Mouse (Mus musculus) spleen, postnatal 14 days (tissue): ENCODE results near the gene Kifc5b.
"Not testable (repeated sequence)": the region's sequence is repeated elsewhere in the genome, so short reads cannot be mapped to it uniquely, and the experiment has no call there.

Experiments used
- DNase-seq, 2 experiments: peaks; one replicate each; pipeline ENCODE4 v3.0.0; 2021 to 2022; ENCODE audit warnings: low spot score in 2 of 2

The Kifc5b gene

DNA sequence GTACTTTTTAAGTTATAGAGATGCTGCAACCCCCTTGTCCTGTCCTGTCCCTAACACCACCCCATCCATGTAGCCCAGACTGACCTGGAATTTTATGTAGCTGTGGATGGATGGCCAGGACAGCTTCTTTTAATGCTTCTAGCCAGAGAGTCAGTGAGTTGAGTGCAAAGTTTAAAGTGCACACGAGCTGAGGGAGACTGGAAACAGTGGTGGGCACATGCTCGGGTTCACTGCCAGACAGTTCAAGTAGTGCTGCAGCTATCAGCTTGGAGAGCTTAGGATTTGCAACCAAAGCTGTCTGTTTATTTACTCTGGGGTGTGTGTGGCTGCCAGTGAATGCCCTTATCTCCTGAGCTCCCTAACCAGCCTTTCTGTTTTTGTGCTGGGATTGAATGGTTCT lies 2.6 kb downstream of the Kifc5b start:
- not testable (repeated sequence) for DNase-seq

DNA sequence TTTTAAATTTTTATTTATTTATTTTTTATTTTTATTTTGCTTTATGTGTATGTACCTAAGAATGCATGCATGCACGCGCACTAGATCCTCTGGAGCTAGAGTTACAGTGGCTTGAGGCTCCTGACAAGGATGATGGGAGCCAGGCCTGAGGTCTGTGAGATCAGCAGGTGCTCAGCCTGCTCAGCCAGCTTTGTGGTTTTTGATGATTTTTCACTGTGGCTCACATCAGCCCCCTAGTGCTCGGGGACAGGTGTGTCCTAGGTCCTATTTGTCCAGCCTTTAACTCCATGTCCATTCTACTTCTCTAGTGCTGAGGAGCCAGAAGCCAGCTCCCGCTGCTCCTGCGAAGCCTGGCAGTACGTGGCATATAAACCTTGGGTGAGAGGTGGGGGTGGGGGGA lies 5.5 kb downstream of the Kifc5b start:
- not testable (repeated sequence) for DNase-seq

DNA sequence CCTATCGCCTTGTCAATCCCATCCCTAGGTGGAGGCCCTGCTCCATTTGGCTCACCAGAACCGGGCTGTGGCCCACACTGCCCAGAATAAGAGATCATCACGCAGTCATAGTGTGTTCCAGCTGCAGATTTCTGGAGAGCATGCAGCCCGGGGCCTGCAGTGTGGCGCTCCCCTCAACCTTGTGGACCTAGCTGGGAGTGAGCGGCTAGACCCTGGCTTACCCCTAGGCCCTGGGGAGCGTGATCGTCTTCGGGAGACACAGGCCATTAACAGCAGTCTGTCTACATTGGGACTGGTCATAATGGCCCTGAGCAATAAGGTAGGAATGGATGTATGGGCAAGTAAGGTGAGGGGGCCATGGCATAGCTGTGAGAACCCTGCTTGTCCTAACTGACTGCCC lies 8.5 kb downstream of the Kifc5b start:
- not testable (repeated sequence) for DNase-seq

DNA sequence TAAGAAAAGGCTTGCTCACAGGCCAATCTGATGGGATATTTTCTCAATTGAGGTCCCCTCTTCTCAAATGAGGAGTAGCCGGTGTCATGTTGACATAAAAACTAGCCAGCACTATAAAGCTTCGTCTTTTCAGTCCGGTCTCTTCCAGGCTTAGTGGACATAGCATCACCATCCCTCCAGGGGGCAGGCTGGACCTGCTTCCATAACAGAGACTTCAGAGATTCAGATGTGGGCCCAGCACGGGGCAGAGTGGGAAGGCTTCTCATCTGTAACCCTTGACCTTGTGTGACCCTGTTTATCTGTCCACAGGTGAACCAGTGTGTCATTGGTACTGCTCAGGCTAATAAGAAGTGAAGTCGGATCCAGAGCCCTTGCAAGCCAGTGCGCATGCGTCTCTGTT lies 14.9 kb downstream of the Kifc5b start:
- DNase-seq: not testable (repeated sequence)

DNA sequence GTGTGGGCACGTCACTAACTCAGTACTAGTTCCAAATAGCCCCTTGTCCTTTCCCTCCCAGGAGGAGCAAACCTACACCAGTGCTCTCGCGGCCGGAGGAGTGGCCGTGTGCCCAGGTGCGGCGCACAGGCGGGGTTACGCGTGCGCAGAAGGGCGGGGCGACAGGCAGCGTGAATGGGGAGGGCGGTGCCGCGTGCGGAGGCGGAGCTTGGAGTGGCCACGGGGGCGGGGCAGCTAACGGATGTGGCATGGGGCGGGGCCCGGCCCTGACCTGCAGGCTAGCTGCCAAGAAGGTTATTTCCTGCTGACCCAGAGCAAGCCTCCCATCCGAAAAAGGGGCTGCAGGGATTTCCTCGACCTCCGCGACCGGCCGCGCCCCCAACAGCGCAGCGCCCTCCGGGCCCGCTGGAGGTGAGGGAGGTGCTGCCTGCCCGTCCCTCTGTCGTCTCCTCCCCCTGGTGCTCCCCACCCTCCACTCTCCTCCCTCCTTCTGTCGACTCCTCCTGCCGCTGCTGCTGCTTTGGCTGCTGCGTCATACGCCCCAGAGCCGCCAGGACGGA lies 16.0 kb downstream of the Kifc5b start, which contains the start of gene Phf1:
TSS of gene Phf1 (plus strand) at position 214 of the 560 bp plus-strand sequence.
- peak; percentile 99 for DNase-seq

DNA sequence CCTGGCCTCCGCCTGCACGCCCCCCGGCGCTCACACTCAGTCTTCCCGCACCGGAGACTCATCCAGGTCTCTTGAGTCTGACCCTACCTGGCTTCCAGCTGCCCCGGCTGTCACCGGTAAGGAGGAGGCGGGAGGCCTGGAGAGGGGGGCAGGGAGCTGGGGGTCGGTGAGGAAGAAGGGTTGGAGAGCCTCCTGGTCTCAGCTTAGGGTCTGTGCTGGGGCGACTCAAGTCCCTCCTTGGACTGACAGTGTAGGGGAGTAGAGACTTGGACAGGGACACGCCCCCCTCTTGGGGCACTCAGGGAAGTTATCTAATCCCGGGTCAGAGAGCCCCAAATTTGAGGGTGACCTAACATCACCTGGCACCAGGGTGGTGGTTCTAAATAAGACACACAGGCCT lies 16.5 kb downstream of the Kifc5b start:
- DNase-seq: no peak

DNA sequence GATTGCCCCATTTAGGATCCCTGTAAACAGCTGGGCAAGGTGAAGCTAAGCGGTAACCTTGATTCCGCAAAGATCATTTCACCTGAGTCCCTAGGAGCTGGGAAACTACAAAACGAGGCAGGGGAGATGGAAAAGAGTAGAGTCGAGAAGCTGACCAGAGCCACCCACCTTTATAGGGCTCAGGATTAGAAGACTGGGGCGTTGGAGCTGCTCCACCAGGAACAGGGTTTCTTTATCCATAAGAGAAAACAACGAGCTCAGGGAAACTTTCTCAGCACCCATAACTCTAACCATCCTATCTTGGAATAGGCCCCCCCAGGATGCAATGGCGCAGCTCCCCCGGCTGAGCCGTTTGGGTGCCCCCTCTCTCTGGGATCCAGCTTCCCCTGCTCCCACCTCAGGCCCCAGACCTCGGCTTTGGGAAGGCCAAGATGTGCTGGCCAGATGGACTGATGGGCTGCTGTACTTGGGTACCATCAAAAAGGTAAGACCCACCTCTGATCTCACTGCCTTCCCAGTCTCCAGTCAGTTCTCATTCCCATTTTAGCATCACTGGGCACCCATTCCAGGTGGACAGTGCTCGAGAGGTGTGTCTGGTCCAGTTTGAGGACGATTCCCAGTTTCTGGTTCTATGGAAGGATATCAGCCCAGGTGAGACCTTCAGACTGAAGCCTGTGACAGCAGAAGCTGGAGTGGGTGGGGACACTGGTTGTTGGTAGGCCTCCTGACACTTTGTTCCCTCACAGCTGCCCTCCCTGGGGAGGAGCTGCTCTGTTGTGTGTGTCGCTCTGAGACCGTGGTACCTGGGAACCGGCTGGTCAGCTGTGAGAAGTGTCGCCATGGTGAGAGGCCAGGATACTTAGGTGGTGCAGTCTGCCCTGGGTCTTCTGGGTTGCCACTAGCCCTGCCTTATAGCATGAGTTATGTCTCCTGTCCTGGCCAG lies 17.3 kb downstream of the Kifc5b start:
- no peak for DNase-seq

DNA sequence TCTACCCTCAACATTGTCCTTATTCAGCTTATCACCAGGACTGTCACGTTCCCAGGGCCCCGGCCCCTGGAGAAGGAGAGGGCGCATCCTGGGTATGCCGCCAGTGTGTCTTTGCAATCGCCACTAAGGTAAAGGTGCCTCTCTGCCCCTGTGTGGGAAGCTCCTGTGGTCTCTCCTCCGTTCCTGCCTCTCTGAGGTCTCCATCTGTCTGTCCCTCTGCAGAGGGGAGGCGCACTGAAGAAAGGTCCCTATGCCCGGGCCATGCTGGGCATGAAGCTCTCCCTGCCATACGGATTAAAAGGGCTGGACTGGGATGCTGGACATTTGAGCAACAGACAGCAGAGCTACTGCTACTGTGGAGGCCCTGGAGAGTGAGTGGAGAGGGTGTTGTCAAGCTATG lies 18.1 kb downstream of the Kifc5b start:
- no peak for DNase-seq

DNA sequence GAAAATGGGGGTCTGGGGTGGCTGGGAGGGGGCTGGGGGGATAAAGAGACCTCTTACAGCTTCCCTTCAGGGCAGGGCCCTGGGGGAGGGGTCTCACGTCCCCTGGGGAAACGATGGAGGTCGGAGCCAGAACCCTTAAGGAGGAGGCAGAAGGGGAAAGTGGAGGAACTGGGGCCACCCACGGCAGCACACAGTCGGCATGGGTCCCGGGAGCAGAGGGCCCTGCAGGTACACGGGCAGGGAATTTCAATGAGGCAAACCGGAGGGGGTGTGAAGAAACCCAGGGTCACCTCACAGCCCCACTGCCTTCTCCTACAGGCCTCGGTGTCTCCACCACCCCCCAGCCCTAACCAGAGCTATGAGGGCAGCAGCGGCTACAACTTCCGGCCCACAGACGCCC lies 19.6 kb downstream of the Kifc5b start:
- no peak for DNase-seq

DNA sequence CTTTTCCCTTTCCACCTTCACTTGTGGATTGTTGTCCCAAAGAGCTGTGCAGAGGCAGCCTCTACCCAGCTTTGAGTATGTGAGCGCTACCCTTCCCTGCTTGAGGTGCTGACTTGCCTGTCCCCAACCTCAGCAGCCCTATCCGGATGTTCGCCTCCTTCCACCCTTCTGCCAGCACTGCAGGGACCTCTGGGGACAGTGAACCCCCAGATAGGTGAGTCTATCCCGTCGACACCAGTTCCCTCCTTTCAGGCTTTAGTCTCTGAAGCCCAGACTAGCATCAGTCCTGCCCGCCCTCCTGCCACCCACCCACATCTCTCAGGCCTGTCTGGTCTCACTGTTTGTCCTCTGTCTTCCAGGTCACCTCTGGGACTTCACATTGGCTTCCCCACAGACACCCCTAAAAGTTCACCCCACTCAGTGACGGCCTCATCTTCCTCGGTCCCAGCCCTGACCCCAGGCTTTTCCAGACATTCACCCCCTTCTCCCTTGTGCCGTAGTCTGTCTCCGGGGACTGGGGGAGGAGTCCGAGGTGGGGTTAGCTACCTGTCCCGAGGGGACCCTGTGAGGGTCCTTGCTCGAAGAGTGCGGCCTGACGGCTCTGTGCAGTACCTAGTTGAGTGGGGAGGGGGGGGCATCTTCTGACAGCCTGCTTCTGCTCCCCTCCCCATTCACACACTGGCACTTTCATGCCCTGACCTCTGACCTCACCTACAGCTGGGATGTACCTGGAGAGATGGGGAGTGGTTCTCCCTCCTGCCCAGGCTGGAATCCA lies 20.2 kb downstream of the Kifc5b start:
- no peak for DNase-seq

DNA sequence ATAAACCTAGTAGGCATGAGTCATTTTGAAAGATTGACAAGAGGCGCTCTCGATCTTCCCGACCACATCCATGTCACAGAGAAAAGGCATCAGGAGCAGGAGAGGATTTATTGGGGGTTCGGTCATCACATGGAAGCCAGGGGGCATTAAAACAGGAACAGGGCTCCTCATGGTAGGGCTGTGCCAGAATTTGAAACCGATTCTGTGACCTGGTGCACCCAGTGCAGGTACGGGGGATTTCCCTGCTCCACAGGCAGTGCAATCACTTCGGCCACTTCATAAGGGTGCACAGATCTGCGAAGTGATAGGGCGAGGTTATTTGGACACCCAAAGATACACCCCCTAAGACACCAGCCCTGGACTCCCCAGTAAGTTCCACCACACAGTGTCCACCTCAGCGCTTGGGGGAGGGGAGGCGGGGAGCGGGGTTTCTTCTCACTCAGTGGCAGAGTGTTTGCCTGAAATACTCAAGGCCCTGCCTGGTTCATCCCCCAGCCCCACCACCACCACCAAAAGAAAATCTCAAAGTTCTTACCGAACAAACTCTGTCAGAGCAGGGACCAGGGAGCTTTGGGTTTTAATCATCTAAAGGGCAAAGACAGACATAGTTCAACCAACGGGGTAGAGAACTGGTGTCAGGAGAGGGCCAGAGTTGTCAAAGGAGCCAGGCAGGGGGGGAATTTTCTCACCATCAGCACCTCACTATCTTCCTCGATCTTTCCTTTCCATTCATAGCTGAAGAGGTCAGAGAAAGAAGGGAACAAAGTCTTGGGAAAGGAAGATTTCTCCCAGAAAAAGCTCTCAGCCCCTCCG lies 21.2 kb downstream of the Kifc5b start:
- no peak for DNase-seq

DNA sequence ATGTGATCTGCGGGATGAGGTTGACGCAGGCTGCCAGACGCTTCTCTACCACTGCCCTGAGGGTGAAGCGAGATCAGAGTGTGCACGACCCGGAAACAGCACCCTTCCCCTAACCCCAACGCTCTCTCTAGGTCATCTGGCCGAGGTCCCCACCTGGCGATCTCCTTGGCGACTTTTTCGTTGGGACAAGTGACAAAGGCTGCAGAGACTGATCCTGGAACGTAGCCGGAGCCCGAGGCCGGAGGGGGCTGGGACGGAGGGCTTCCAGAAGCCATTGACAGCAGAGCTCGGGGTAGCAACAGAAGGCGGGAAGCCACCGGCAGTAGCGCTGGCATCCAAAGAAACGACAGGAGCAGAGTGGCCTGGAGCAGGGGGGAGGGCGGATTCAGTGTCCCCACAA lies 21.8 kb downstream of the Kifc5b start:
- DNase-seq: no peak

DNA sequence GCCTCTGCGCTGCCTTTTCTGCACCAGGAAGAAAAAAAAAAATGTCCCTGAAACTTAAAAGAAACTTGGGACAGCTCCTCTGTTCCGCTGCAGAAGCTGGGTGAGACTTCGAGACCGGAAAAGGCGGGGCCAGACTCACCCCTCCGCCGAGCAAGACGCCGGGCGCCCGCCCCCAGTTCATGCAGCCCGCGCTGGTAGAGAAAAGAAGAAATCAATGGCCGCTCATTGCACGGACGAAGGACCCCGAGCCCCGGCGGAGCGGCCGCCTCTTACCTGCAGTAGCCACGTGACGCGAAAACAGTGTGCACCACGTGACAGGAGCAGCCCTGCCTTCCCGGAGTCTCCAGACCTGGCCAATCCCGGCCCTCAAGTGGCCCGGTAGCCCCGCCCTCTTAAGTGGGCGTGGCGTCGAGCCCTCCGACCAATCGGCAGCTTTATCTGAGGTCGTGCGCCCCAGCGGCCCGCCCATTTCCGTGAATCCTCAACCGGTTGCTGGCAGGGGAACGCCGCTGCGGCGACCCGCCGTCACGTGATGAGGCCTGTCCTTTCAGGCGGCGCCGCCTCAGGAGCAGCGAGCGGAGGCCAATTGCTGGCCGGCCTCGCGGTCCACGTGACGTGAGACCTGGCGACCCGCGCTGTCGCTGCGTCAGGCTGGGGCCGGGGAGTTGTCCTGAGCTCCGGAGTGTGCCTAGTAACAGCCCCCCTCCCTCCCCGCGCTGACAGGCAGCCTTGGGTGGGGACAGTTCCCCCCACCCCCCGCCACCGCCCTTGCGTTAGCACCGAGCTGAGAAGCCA lies 22.5 kb downstream of the Kifc5b start, which contains the start of gene Cuta:
TSS of gene Cuta (minus strand) at position 392 of the 795 bp plus-strand sequence.
- DNase-seq: peak; percentile 98 to 99

DNA sequence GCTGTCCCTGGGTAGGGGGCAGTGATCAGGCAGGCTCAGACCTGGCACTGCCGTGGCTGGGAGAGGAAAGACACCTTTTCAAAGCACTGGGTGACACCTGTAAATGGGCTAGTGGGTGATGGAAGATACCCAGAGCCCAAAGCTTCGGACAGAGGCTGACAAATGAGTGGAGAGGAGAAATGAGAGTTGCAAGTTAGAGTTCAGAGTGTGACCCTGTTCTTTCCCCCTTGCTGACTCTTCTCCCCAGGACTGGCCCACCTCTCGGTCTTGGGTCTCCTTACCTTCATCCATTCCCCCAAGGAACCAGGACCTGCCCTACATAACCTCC lies 23.0 kb downstream of the Kifc5b start:
- DNase-seq: no peak

DNA sequence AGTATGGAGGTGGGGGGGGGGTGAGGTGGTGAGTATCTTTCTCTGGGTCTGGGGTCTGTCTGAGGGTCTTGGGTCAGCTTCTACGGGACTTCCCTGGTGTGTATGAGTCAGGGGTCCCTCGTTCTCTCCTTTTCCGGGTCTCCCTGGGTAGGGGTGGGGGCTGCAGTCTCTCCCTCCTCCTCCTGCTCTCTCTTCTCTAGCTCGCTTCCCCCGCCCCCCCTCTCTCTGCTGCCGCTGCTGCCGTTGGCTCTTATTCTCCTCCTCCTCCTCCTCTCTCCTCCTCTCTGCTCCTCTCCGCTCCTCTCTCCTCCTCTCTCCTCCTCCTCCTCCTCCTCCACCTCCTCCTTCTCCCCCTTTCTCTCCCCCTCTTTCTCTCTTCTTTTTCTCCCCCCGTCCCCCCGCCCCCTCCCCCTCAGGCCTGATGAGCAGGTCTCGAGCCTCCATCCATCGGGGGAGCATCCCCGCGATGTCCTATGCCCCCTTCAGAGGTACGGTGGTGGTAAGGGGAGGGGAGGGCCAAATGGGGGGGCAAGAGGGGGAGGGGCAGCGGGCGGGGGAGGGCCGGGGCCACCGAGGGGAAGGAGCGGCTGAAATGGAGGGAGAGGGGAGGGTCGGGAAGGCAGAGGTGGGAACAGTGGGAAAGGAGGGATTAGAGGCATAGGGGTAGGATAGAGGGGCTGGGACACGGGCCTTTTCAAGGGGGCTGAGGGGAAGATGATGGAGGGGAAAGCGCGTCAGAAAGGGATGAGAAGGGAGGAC lies 24.3 kb downstream of the Kifc5b start, which contains the start of gene Syngap1:
TSS of gene Syngap1 (plus strand) at position 223 of the 759 bp plus-strand sequence.
- DNase-seq: no peak

DNA sequence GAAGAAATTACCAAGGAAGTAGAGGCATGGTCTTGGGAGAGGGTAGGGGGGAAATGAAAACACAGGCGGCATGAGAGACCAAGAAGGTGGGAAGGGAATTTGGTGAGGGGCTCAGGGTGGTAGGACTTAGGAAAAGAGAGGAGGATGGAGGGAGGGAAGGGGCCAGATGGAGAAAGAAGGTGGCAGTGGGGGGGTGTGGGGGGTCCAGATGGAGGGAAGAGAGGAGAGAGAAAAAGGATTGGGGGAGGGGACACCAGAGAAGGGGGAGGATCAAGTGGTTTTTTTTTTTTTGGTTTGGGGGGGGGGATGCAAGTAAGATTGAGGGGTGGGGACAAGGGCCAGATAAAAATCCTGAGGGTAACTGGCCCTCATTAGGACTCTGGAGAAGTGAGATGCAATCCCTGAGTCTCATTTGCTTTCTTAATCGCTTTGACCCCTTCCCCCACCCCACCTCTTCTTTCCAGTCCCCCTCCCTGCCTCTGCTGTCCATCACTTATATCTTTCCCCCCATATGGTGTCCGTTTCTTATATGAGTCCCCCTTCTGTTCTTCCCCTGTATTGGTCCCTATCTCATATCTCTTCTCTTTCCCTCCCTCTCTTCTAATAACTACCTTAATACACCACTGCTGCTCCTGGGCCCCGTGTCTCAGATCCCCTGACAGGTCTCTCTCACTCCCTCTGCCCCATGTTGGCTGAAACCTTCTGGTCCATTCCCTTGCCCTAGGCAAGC lies 25.1 kb downstream of the Kifc5b start:
- no peak for DNase-seq

DNA sequence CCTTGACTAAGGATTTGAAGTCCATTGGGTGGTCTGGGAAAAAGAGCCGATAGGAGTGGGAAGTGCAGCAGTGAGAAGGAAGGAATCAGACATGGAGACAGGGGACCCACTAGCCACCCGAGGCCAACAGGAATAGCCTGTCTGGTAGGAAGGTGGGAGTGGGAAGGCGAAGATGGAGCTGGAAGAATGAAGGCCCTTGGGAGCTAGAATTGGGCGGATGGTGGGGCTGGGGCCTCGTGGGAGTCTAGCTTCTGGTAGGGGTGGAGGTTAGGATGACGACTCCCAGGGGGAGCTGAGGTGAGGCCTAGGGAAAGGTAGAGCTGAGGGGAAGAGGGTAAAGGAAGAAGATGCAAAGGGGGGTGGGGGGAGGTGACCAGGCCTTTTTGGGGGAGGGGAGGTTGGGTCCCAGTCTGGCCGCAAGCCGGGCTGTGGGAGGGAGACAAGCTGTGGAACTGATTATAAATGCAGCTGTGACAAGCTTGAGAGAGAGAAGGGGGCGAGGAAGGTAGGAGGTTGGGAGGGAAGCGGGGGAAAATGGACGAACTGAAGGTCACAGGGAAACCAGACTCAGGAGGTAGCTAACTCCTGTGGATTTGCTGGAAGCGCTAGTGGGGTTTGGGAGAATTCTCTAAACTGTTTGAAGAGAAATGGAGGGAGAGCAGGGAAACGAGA lies 29.1 kb downstream of the Kifc5b start:
- no peak for DNase-seq

DNA sequence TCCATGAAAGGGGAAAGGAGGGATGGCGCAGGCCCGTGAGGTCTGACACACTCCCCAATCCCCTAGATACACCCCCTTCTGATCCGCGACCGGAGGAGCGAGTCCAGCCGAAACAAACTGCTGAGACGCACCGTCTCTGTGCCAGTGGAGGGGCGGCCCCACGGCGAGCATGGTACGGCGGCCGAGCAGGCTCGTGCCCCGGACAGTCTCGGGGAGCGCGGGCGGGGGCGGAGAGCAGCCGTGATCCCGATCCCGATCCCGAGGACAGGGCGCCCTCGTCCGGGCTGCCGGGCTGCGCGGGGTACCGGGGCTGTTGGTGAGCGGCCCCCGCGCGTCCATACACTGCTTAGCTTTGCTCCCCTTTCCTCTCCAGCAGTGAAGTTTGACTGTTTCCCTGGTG lies 29.7 kb downstream of the Kifc5b start:
- DNase-seq: peak in 1 of 2 experiments; percentile 50
